Mouse (Mus musculus) CH12.LX (cell line): ENCODE measurements at regions not wholly inside any gene's neighbourhood (a gene's known extent, or its start where the extent isn't known, plus 50 kb on each side); places are given as distances from the start of the nearest gene placed in this dataset.

Experiments used
- DNase-seq: peaks from one replicate; pipeline ENCODE4 v3.0.0-alpha.2; 2013; ENCODE audit errors: extremely low read depth
- H3K27ac ChIP-seq: 2 replicates; pipeline ENCODE4 v1.5.1; 2012; ENCODE audit warnings: low read depth, mild to moderate bottlenecking, control low read depth, moderate library complexity; ENCODE audit not compliant: insufficient read depth
- H3K27me3 ChIP-seq: replicated peaks from 2 replicates; pipeline ENCODE3; 2012; ENCODE audit warnings: inconsistent platforms
- H3K36me3 ChIP-seq, 2 experiments: replicated peaks in 1 of 2; 2 replicates each; pipeline versions ENCODE3 to v1.6.1; 2012; ENCODE audit warnings: inconsistent platforms in 1 of 2, low read length in 1 of 2, mild to moderate bottlenecking in 1 of 2, mixed read lengths in 1 of 2, moderate library complexity in 1 of 2; ENCODE audit not compliant: control insufficient read depth in 1 of 2, insufficient read depth in 1 of 2
- H3K4me1 ChIP-seq, 2 experiments: 2 replicates each; pipeline ENCODE4 v1.6.1; 2012; ENCODE audit warnings: inconsistent platforms in 1 of 2, moderate library complexity in 1 of 2; ENCODE audit not compliant: insufficient read depth in 2 of 2, control insufficient read depth in 1 of 2
- H3K4me2 ChIP-seq: 2 replicates; pipeline ENCODE4 v1.6.1; 2012; ENCODE audit warnings: low read depth, mild to moderate bottlenecking, control low read depth; ENCODE audit not compliant: poor library complexity, insufficient read depth, severe bottlenecking
- H3K4me3 ChIP-seq, 3 experiments: fragments of 150-350 bp in 1 of 3; sonication (generic) in 1 of 3; replicated peaks in 1 of 3; 2 replicates each; pipeline versions ENCODE3 to v1.5.1; 2011 to 2012; ENCODE audit warnings: low read depth in 2 of 3, low read length in 2 of 3, mild to moderate bottlenecking in 2 of 3, moderate library complexity in 2 of 3, control low read depth in 1 of 3, improper control_type of control experiment in 1 of 3, inconsistent platforms in 1 of 3, mixed read lengths in 1 of 3; ENCODE audit not compliant: poor library complexity in 1 of 3
- H3K79me2 ChIP-seq: replicated peaks from 2 replicates; pipeline ENCODE4 v1.6.1; 2012; ENCODE audit warnings: mild to moderate bottlenecking, moderate library complexity; ENCODE audit not compliant: control insufficient read depth, poor library complexity, insufficient read depth, severe bottlenecking; ENCODE audit errors: extremely low read depth
- H3K9ac ChIP-seq: 2 replicates; pipeline ENCODE4 v1.6.1; 2012; ENCODE audit warnings: low read depth, mild to moderate bottlenecking, control low read depth, moderate library complexity; ENCODE audit not compliant: insufficient read depth
- H3K9me3 ChIP-seq: replicated peaks from 2 replicates; pipeline ENCODE3; 2012; ENCODE audit warnings: low read length, inconsistent platforms, mixed read lengths
- CHD1 ChIP-seq: IDR thresholded peaks from 2 replicates; pipeline ENCODE4 v1.6.1; 2012; ENCODE audit warnings: low read depth, low read length, improper control_type of control experiment, inconsistent platforms
- CHD2 ChIP-seq: IDR thresholded peaks from 2 replicates; pipeline ENCODE4 v1.6.1; 2011; ENCODE audit warnings: low read length, improper control_type of control experiment
- EP300 ChIP-seq: IDR thresholded peaks from 2 replicates; pipeline ENCODE4 v1.6.1; 2011; ENCODE audit warnings: low read length, improper control_type of control experiment
- ETS1 ChIP-seq: conservative IDR thresholded peaks from 2 replicates; pipeline ENCODE4 v1.6.1; 2012; ENCODE audit warnings: low read depth, mild to moderate bottlenecking, inconsistent platforms, low read length, improper control_type of control experiment, moderate library complexity
- HCFC1 ChIP-seq: IDR thresholded peaks from 2 replicates; pipeline ENCODE4 v1.6.1; 2012; ENCODE audit warnings: low read depth, mild to moderate bottlenecking, inconsistent platforms, low read length, improper control_type of control experiment
- JUN ChIP-seq: IDR thresholded peaks from 2 replicates; pipeline ENCODE4 v1.6.1; 2011; ENCODE audit warnings: low read depth, mild to moderate bottlenecking, low read length, improper control_type of control experiment, moderate library complexity; ENCODE audit not compliant: insufficient read depth
- JUND ChIP-seq: conservative IDR thresholded peaks from 2 replicates; pipeline ENCODE4 v1.6.1; 2011; ENCODE audit warnings: low read depth, low read length, improper control_type of control experiment
- KAT2A ChIP-seq: IDR thresholded peaks from 2 replicates; pipeline ENCODE4 v1.6.1; 2012; ENCODE audit warnings: low read length, improper control_type of control experiment, inconsistent platforms; ENCODE audit not compliant: insufficient replicate concordance
- MAFK ChIP-seq: IDR thresholded peaks from 2 replicates; pipeline ENCODE4 v1.6.1; 2011; ENCODE audit warnings: low read length, improper control_type of control experiment; ENCODE audit not compliant: insufficient replicate concordance
- MAX ChIP-seq: IDR thresholded peaks from 2 replicates; pipeline ENCODE4 v1.6.1; 2011; ENCODE audit warnings: low read length, improper control_type of control experiment
- MEF2A ChIP-seq: IDR thresholded peaks from 2 replicates; pipeline ENCODE4 v1.6.1; 2014; ENCODE audit warnings: low read depth, mild to moderate bottlenecking, inconsistent platforms, low read length, improper control_type of control experiment, borderline replicate concordance
- MXI1 ChIP-seq: IDR thresholded peaks from 2 replicates; pipeline ENCODE4 v1.6.1; 2011; ENCODE audit warnings: mild to moderate bottlenecking, low read depth, low read length, improper control_type of control experiment
- NRF1 ChIP-seq: IDR thresholded peaks from 2 replicates; pipeline ENCODE4 v1.6.1; 2014; ENCODE audit warnings: low read depth, mild to moderate bottlenecking, inconsistent platforms, low read length, improper control_type of control experiment, moderate library complexity
- RAD21 ChIP-seq: IDR thresholded peaks from 2 replicates; pipeline ENCODE4 v1.6.1; 2011; ENCODE audit warnings: low read depth, mild to moderate bottlenecking, low read length, improper control_type of control experiment, moderate library complexity
- SMC3 ChIP-seq: IDR thresholded peaks from 2 replicates; pipeline ENCODE4 v1.6.1; 2011; ENCODE audit warnings: low read depth, low read length, improper control_type of control experiment
- TCF12 ChIP-seq: IDR thresholded peaks from 2 replicates; pipeline ENCODE4 v1.6.1; 2014; ENCODE audit warnings: low read depth, mild to moderate bottlenecking, inconsistent platforms, low read length, improper control_type of control experiment
- UBTF ChIP-seq: IDR thresholded peaks from 2 replicates; pipeline ENCODE4 v1.6.1; 2012; ENCODE audit warnings: low read depth, mild to moderate bottlenecking, inconsistent platforms, low read length, improper control_type of control experiment, moderate library complexity
- USF1 ChIP-seq: IDR thresholded peaks from 2 replicates; pipeline ENCODE4 v1.6.1; 2014; ENCODE audit warnings: low read depth, mild to moderate bottlenecking, inconsistent platforms, low read length, improper control_type of control experiment
- ZNF384 ChIP-seq: IDR thresholded peaks from 2 replicates; pipeline ENCODE4 v1.6.1; 2012; ENCODE audit warnings: low read depth, low read length, improper control_type of control experiment, inconsistent platforms
- dilution Hi-C: fragments of 300-500 bp; cut with MboI; formaldehyde crosslinking; loops from 2 replicates; pipeline ENCODE4 v1.14.3; 2020; ENCODE audit warnings: low sequenced_read_pairs; ENCODE audit not compliant: extremely low pct_unique_long_range_greater_than_20kb, extremely low pct_ligation_motif_present
- in situ Hi-C: fragments of 300-500 bp; cut with MboI; formaldehyde crosslinking; loops from 3 replicates; pipeline ENCODE4 v1.14.3; 2019; ENCODE audit warnings: low sequenced_read_pairs, low pct_ligation_motif_present, low pct_unique_long_range_greater_than_20kb, mixed read lengths

DNA sequence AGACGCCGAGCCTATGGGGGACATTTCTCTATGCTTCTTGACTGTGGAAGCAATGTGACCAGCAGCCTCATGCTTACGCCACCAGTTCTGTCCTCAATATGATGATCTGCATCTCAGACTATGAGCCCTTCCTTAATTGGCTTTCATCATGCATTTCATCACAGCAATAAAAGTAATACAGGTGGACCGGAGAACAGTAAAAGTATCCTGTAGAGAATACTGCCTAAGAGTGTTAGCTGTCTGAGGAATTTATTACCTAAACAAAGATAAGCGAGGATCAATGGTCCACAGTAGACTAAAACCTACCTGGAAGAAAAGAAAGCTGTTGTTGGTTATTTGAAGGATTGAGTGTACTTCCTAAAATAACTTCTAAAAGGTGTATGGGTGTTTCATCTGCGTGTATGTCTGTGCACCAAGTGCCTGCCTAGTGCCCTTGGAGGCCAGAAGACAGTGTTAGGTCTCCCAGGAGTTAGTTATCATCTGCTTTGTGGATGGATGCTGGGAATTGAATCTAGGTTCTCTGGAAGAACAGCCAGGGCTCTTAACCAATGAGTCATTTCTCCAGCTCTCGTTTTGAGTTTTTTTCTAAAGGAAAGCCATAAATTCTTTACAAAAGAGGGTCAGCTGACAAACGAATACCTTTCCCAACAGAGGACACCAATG lies 54.3 kb upstream of the Raph1 start:
- Histone ChIP-seq H3K36me3 (no peaks in the 10 kb centered on the region), H3K9ac (no peak overlapping the region), H3K4me3 (no peak overlapping the region), H3K27me3 (no peaks in the 10 kb centered on the region), H3K4me2 (no peak overlapping the region), H3K9me3 (no peaks in the 10 kb centered on the region), H3K79me2 (no peaks in the 10 kb centered on the region), H3K4me1 (peaks cover 0 to 24% of the 10 kb centered on the region in 2 experiments; a peak in 2 of 4 replicates), H3K27ac (no peak overlapping the region)
- DNase-seq = no peak
- no peak for TF ChIP-seq UBTF
- TF ChIP-seq CHD1 = no peak
- no peak for TF ChIP-seq NRF1
- no peak for TF ChIP-seq SMC3
- no peak for TF ChIP-seq MEF2A
- no peak for TF ChIP-seq TCF12
- no peak for TF ChIP-seq ETS1
- no peak for TF ChIP-seq KAT2A
- TF ChIP-seq JUND = no peak
- in situ Hi-C loops = no loop called here
- dilution Hi-C loops = no loop called here

- Histone ChIP-seq H3K36me3 (no peaks in the 10 kb centered on the region), H3K27me3 (no peaks in the 10 kb centered on the region), H3K27ac (no peak overlapping the region), H3K4me3 (no peak overlapping the region), H3K9ac (no peak overlapping the region), H3K4me1 (peaks cover 6 to 38% of the 10 kb centered on the region in 2 experiments), H3K4me2 (0 out of 2 replicates have a peak overlapping the region, but pooled peaks have one; percentile 15), H3K9me3 (no peaks in the 10 kb centered on the region), H3K79me2 (no peaks in the 10 kb centered on the region)
- peak; percentile 7 for DNase-seq
- in situ Hi-C loops = no loop called here
- dilution Hi-C loops = no loop called here
- no peak for TF ChIP-seq JUN
- no peak for TF ChIP-seq ZNF384
Observed at GRCm38 (mm10) chr1:60618389-60618788, 51.5 kb upstream of the Raph1 start.

GRCm38 (mm10) chr1:60616916-60617315 lies 50.0 kb upstream of the Raph1 start:
- in situ Hi-C loops (no loop called here), dilution Hi-C loops (no loop called here)
- Histone ChIP-seq H3K9me3 (no peaks in the 10 kb centered on the region), H3K27me3 (no peaks in the 10 kb centered on the region), H3K9ac (no peak overlapping the region), H3K4me1 (peaks cover 6 to 37% of the 10 kb centered on the region in 2 experiments), H3K27ac (no peak overlapping the region), H3K79me2 (no peaks in the 10 kb centered on the region), H3K4me2 (no peak overlapping the region), H3K4me3 (no peak overlapping the region), H3K36me3 (no peaks in the 10 kb centered on the region)
- no peak for DNase-seq
- no peak for TF ChIP-seq USF1
- no peak for TF ChIP-seq HCFC1
- no peak for TF ChIP-seq MAFK
- TF ChIP-seq RAD21 = no peak
- no peak for TF ChIP-seq MXI1
- TF ChIP-seq JUND = no peak
- TF ChIP-seq ZNF384 = no peak
- no peak for TF ChIP-seq KAT2A
- no peak for TF ChIP-seq MAX
- no peak for TF ChIP-seq JUN
- TF ChIP-seq SMC3 = no peak
- TF ChIP-seq EP300 = no peak
- no peak for TF ChIP-seq UBTF
- no peak for TF ChIP-seq CHD2
